Mouse (Mus musculus) E14TG2a.4 (cell line): ENCODE data around the gene Wwox.

Source experiments
- H3K27me3 ChIP-seq: 2 replicates; pipeline ENCODE4 v1.6.1; 2014; ENCODE audit warnings: low read length, control low read depth; ENCODE audit not compliant: insufficient read depth
- H3K36me3 ChIP-seq: 2 replicates; pipeline ENCODE4 v1.6.1; 2014; ENCODE audit warnings: low read length, control low read depth; ENCODE audit not compliant: insufficient read depth
- H3K4me1 ChIP-seq: replicated peaks from 2 replicates; pipeline ENCODE4 v1.6.1; 2014; ENCODE audit warnings: low read depth, low read length, control low read depth
- H3K4me3 ChIP-seq: replicated peaks from 2 replicates; pipeline ENCODE4 v1.5.1; 2014; ENCODE audit warnings: mild to moderate bottlenecking, low read length
- H3K9me3 ChIP-seq: 2 replicates; pipeline ENCODE4 v1.6.1; 2014; ENCODE audit warnings: low read length, control low read depth
- CTCF ChIP-seq: conservative IDR thresholded peaks from 2 replicates; pipeline ENCODE4 v1.5.1; 2014; ENCODE audit warnings: low read length
- NANOG ChIP-seq: IDR thresholded peaks from 2 replicates; pipeline ENCODE4 v1.6.1; 2014; ENCODE audit warnings: borderline replicate concordance, low read length, mixed read lengths
- POU5F1 ChIP-seq: IDR thresholded peaks from 2 replicates; pipeline ENCODE4 v1.6.1; 2014; ENCODE audit warnings: low read length, borderline replicate concordance

Wwox gene

DNA sequence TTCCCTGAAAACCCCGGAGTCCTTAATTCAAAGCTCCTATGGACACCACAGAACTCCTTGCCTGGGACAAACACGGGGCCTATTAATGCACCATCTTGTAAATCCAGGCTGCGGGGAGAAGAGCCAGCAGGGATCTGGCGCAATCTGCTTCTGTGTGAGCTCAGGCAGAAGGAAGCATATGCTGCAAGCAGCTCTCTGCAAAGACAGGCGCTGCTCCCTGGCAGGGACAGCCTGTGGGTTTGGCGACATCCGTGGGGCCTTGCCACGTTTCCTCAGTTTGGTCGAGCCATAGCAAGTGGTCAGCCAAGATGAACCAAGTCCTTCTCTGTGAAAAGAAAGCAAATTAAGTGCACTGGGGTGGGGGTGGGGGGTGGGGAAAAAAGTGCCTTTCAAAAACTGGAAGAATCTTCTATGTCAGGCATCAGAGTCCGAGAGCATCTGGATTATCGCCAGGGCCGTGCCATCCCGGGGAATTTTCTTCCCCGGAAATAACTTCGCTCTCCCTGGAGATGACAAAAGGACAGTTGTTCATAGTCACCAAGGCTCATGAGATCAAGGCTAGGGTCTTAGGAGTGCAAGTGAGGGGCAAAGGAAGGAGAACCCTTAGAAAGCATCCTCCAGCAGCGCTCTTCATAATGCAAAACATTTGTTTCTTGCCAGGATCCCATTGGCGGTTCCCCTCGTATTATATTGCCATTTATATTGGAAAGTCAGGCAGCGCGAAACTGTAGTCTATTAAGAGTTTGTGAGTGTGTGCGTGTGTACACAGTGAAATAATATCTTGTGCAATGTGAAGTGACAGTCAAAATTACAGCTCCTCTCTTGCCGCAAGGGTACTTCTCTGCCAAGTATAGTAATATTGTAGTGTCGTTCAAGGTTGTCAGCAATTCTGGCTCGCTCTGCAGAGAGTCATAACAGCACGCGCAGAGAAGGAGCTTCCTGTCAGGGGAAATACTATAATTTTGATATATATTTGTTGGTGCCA, 152.1 kb downstream of the Wwox start:
- H3K36me3 ChIP-seq: no peaks in the 10 kb centered on the region
- peaks cover 7% of the 10 kb centered on the region; the same call in 1 of the 2 replicates for H3K9me3 ChIP-seq
- H3K4me1 ChIP-seq: no peaks in the 10 kb centered on the region
- TF ChIP-seq POU5F1 (no peak), CTCF (no peak), NANOG (no peak)
- H3K27me3 ChIP-seq: no peaks in the 10 kb centered on the region
- H3K4me3 ChIP-seq: no peak overlapping the region

DNA sequence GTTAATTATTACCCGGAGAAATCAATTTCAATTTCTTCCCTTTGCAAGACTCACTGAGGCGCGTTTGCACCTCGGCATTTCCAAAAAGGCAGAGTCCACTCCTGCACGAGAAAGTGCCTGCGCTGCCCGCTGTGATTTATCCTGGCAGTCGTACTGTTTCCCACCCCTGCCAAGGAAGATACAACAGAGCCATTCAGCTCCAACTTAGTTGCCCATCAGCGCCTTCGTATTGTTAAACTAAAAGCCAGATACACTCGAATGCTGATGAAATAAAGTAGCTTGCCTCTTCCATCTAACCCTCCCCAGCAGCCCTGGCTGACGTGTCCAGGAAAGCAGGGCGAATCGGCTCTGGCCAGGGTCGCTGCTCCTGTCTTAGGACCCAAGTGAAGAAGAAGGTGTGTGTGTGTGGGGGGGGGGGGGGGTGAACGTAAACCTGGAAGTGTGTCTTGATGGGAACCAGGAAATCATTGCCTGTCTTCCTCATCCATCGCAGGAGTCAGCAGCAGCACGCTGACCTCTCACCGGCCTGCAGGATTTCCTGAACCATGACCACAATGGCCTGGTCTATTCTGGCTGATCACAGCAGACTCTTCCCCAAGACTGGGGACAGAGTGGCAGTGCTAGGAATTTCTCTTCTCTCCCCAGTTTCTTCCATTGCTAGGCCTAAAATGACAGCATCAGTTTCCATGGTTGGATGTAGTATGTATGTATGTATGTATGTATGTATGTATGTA, 154.1 kb downstream of the Wwox start:
- H3K4me3 ChIP-seq: no peak overlapping the region

DNA sequence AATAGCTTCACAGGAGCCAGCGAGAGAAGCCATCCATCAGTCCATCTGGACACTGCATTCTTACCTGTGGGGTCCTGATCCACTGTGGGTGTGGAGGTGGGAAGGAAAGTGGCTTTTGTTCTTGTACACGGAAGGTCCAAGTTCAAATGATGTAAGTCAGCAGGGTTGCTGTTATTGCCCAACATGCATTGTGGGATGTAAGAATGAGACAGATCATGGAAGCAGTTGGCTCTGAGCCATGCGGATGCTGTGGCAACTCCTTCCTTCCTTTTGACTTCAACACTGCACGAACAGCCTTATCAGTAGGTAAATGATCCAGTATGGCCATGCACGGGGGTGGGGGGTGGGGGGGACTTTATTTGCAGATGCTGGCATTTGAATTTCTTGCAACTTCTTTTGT, 155.4 kb downstream of the Wwox start:
- no peaks in the 10 kb centered on the region for H3K27me3 ChIP-seq
- H3K36me3 ChIP-seq: no peaks in the 10 kb centered on the region
- no peaks in the 10 kb centered on the region for H3K4me1 ChIP-seq
- TF ChIP-seq NANOG (no peak), POU5F1 (no peak), CTCF (no peak)
- no peak overlapping the region for H3K4me3 ChIP-seq
- H3K9me3 ChIP-seq: peaks cover 7% of the 10 kb centered on the region; the same call in 1 of the 2 replicates

More for the DNA sequence above, 154.1 kb downstream of the Wwox start:
- H3K4me1 ChIP-seq: no peaks in the 10 kb centered on the region
- TF ChIP-seq POU5F1 (no peak), CTCF (no peak), NANOG (no peak)
- no peaks in the 10 kb centered on the region for H3K36me3 ChIP-seq
- H3K27me3 ChIP-seq: no peaks in the 10 kb centered on the region
- H3K9me3 ChIP-seq: peaks cover 7% of the 10 kb centered on the region; the same call in 1 of the 2 replicates

DNA sequence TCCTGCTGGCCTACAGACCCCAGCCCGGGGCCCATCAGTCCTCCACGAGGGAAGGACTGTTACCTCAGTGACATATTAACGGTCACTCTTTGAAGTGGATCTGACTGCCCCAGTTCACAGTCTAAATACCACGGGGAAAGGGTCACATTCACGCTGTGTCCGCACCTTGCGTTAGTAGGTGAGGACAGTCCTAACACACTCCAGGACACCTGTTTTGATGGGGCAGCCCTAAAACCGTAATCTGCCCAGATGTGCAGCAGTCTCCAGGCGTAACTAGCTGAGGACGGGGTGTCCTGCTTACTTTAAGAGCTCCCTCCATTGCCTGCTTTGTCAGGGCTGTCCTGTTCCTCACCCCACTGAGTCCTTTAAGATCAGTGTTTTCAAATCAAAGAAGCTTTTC, 160.1 kb downstream of the Wwox start:
- TF ChIP-seq NANOG (no peak), CTCF (no peak), POU5F1 (no peak)
- Histone ChIP-seq H3K4me1 (peaks cover 10% of the 10 kb centered on the region), H3K4me3 (no peak overlapping the region), H3K9me3 (peaks cover 7% of the 10 kb centered on the region; the same call in 1 of the 2 replicates), H3K27me3 (no peaks in the 10 kb centered on the region), H3K36me3 (no peaks in the 10 kb centered on the region)

GRCm38 (mm10) chr8:114600196-114600595, 160.7 kb downstream of the Wwox start:
- no peaks in the 10 kb centered on the region for H3K36me3 ChIP-seq
- peaks cover 10% of the 10 kb centered on the region for H3K4me1 ChIP-seq
- no peaks in the 10 kb centered on the region for H3K27me3 ChIP-seq
- TF ChIP-seq NANOG (no peak), CTCF (no peak), POU5F1 (no peak)
- no peak overlapping the region for H3K4me3 ChIP-seq
- peaks cover 7% of the 10 kb centered on the region; the same call in 1 of the 2 replicates for H3K9me3 ChIP-seq

GRCm38 (mm10) chr8:114603046-114603445, 163.6 kb downstream of the Wwox start:
- TF ChIP-seq POU5F1 (no peak), NANOG (no peak), CTCF (no peak)

GRCm38 (mm10) chr8:114603561-114603960, 164.1 kb downstream of the Wwox start:
- H3K4me1 ChIP-seq: peaks cover 10% of the 10 kb centered on the region

More at GRCm38 (mm10) chr8:114603046-114603445, 163.6 kb downstream of the Wwox start:
- Histone ChIP-seq H3K4me3 (no peak overlapping the region), H3K4me1 (peaks cover 10% of the 10 kb centered on the region), H3K36me3 (no peaks in the 10 kb centered on the region), H3K9me3 (no peaks in the 10 kb centered on the region), H3K27me3 (no peaks in the 10 kb centered on the region)

GRCm38 (mm10) chr8:114604315-114604714, 164.9 kb downstream of the Wwox start:
- no peaks in the 10 kb centered on the region for H3K9me3 ChIP-seq
- no peaks in the 10 kb centered on the region for H3K27me3 ChIP-seq
- no peak overlapping the region for H3K4me3 ChIP-seq
- peaks cover 10% of the 10 kb centered on the region for H3K4me1 ChIP-seq
- TF ChIP-seq POU5F1 (no peak), CTCF (no peak), NANOG (no peak)
- H3K36me3 ChIP-seq: no peaks in the 10 kb centered on the region

More at GRCm38 (mm10) chr8:114603561-114603960, 164.1 kb downstream of the Wwox start:
- no peaks in the 10 kb centered on the region for H3K36me3 ChIP-seq
- no peak overlapping the region for H3K4me3 ChIP-seq
- H3K27me3 ChIP-seq: no peaks in the 10 kb centered on the region
- H3K9me3 ChIP-seq: no peaks in the 10 kb centered on the region
- no peak for TF ChIP-seq POU5F1
- no peak for TF ChIP-seq CTCF
- no peak for TF ChIP-seq NANOG
